Mouse (Mus musculus) limb, embryonic 12.5 days (tissue): ENCODE measurements at regions not wholly inside any gene's neighbourhood (a gene's known extent, or its start where the extent isn't known, plus 50 kb on each side); places are given as distances from the start of the nearest gene placed in this dataset.

Experiments used
- ATAC-seq: fragments of 200-750 bp; cut with Nextera tagmentation; 2 replicates; pipeline ENCODE4 v1.8.0; 2017; ENCODE audit warnings: low read depth, moderate TSS enrichment; ENCODE audit not compliant: insufficient number of reproducible peaks, insufficient read depth, low FRiP score, low TSS enrichment
- H3K27ac ChIP-seq: fragments of 300-500 bp; sonication (generic); 2 replicates; pipeline ENCODE4 v1.5.1; 2016; ENCODE audit warnings: mild to moderate bottlenecking, moderate library complexity
- H3K27me3 ChIP-seq: fragments of 300-500 bp; sonication (generic); 2 replicates; pipeline ENCODE4 v1.6.1; 2016; ENCODE audit warnings: mild to moderate bottlenecking, moderate library complexity
- H3K36me3 ChIP-seq: fragments of 300-500 bp; sonication (generic); 2 replicates; pipeline ENCODE4 v1.6.1; 2016; ENCODE audit warnings: mild to moderate bottlenecking, moderate library complexity
- H3K4me1 ChIP-seq: fragments of 300-500 bp; sonication (generic); replicated peaks from 2 replicates; pipeline ENCODE4 v1.6.1; 2016
- H3K4me2 ChIP-seq: fragments of 300-500 bp; sonication (generic); 2 replicates; pipeline ENCODE4 v1.6.1; 2016; ENCODE audit warnings: mild to moderate bottlenecking, moderate library complexity
- H3K4me3 ChIP-seq: fragments of 300-500 bp; sonication (generic); replicated peaks from 2 replicates; pipeline ENCODE4 v1.5.1; 2016; ENCODE audit warnings: mild to moderate bottlenecking
- H3K9ac ChIP-seq: fragments of 300-500 bp; sonication (generic); replicated peaks from 2 replicates; pipeline ENCODE4 v1.6.1; 2016; ENCODE audit warnings: mild to moderate bottlenecking, moderate library complexity
- H3K9me3 ChIP-seq: fragments of 300-500 bp; sonication (generic); 2 replicates; pipeline ENCODE4 v1.6.1; 2016; ENCODE audit warnings: mild to moderate bottlenecking, moderate library complexity
- WGBS: fragments of 180-500 bp; shearing (Covaris S2); methylation state at CpG from one replicate; pipeline ENCODE4 v1.1.7; 2016; 5-methylcytosine and 5-hydroxymethylcytosine counted together

GRCm38 (mm10) chr13:44651259-44652238, 77.7 kb upstream of the Jarid2 start:
- H3K4me2 ChIP-seq: no peak overlapping the region
- no peak overlapping the region for H3K4me3 ChIP-seq
- no peaks in the 10 kb centered on the region for H3K36me3 ChIP-seq
- no peak for ATAC-seq
- H3K9me3 ChIP-seq: no peaks in the 10 kb centered on the region
- peaks cover 13% of the 10 kb centered on the region for H3K4me1 ChIP-seq
- H3K9ac ChIP-seq: no peak overlapping the region
- H3K27me3 ChIP-seq: peaks cover 8% of the 10 kb centered on the region; the same call in 1 of the 2 replicates
- 18% methylated on average over 22 of the region's 22 CpGs for WGBS
- H3K27ac ChIP-seq: no peak overlapping the region

GRCm38 (mm10) chr13:44657905-44658414, 71.3 kb upstream of the Jarid2 start:
- H3K27ac ChIP-seq: no peak overlapping the region
- 31% methylated on average over 10 of the region's 10 CpGs for WGBS

GRCm38 (mm10) chr13:44659861-44660260, 69.4 kb upstream of the Jarid2 start:
- no peak for ATAC-seq
- Histone ChIP-seq H3K4me3 (no peak overlapping the region), H3K27me3 (no peaks in the 10 kb centered on the region), H3K27ac (no peak overlapping the region), H3K9me3 (no peaks in the 10 kb centered on the region), H3K4me1 (peaks cover 8% of the 10 kb centered on the region; the same call in 1 of the 2 replicates), H3K36me3 (no peaks in the 10 kb centered on the region), H3K4me2 (no peak overlapping the region), H3K9ac (no peak overlapping the region)
- WGBS: 42% methylated on average over 6 of the region's 6 CpGs

More at GRCm38 (mm10) chr13:44657905-44658414, 71.3 kb upstream of the Jarid2 start:
- H3K4me2 ChIP-seq: no peak overlapping the region
- no peak overlapping the region for H3K9ac ChIP-seq
- H3K36me3 ChIP-seq: no peaks in the 10 kb centered on the region
- no peaks in the 10 kb centered on the region for H3K9me3 ChIP-seq
- H3K4me3 ChIP-seq: no peak overlapping the region
- ATAC-seq: no peak
- peaks cover 8% of the 10 kb centered on the region; the same call in 1 of the 2 replicates for H3K4me1 ChIP-seq
- no peaks in the 10 kb centered on the region for H3K27me3 ChIP-seq

- Histone ChIP-seq H3K36me3 (no peaks in the 10 kb centered on the region), H3K4me3 (no peak overlapping the region), H3K4me1 (peaks cover 4% of the 10 kb centered on the region; the same call in 1 of the 2 replicates), H3K9me3 (no peaks in the 10 kb centered on the region), H3K4me2 (no peak overlapping the region), H3K27ac (no peak overlapping the region), H3K27me3 (no peaks in the 10 kb centered on the region), H3K9ac (no peak overlapping the region)
- 73% methylated on average over 11 of the region's 11 CpGs for WGBS
- no peak for ATAC-seq
Measured at GRCm38 (mm10) chr13:44663062-44663461, 66.2 kb upstream of the Jarid2 start.

- 66% methylated on average over 7 of the region's 7 CpGs for WGBS
- H3K4me1 ChIP-seq: no peaks in the 10 kb centered on the region
Measured at GRCm38 (mm10) chr13:44663730-44664129, 65.5 kb upstream of the Jarid2 start.

GRCm38 (mm10) chr13:44669761-44670160, 59.5 kb upstream of the Jarid2 start:
- no peak for ATAC-seq
- H3K4me3 ChIP-seq: no peak overlapping the region
- H3K27ac ChIP-seq: no peak overlapping the region
- H3K36me3 ChIP-seq: no peaks in the 10 kb centered on the region
- no peak overlapping the region for H3K4me2 ChIP-seq
- no peak overlapping the region for H3K9ac ChIP-seq
- WGBS: 74% methylated on average over 6 of the region's 6 CpGs
- no peaks in the 10 kb centered on the region for H3K9me3 ChIP-seq
- peaks cover 14% of the 10 kb centered on the region for H3K4me1 ChIP-seq
- peaks cover 14% of the 10 kb centered on the region for H3K27me3 ChIP-seq

More at GRCm38 (mm10) chr13:44663730-44664129, 65.5 kb upstream of the Jarid2 start:
- H3K9ac ChIP-seq: no peak overlapping the region
- no peak overlapping the region for H3K4me3 ChIP-seq
- H3K9me3 ChIP-seq: no peaks in the 10 kb centered on the region
- ATAC-seq: no peak
- no peaks in the 10 kb centered on the region for H3K27me3 ChIP-seq
- H3K27ac ChIP-seq: no peak overlapping the region
- no peaks in the 10 kb centered on the region for H3K36me3 ChIP-seq
- no peak overlapping the region for H3K4me2 ChIP-seq

- Histone ChIP-seq H3K27ac (no peak overlapping the region), H3K27me3 (peaks cover 20% of the 10 kb centered on the region), H3K9me3 (no peaks in the 10 kb centered on the region), H3K9ac (no peak overlapping the region), H3K4me1 (peaks cover 14% of the 10 kb centered on the region), H3K4me3 (peak overlapping the region; percentile 13; the same call in 1 of the 2 replicates), H3K4me2 (peak overlapping the region; percentile 52), H3K36me3 (no peaks in the 10 kb centered on the region)
- WGBS: 10% methylated on average over 20 of the region's 20 CpGs
- ATAC-seq: no peak
Measured at GRCm38 (mm10) chr13:44673337-44673966, 55.8 kb upstream of the Jarid2 start.

GRCm38 (mm10) chr13:44673967-44674357, 55.3 kb upstream of the Jarid2 start:
- Histone ChIP-seq H3K9me3 (no peaks in the 10 kb centered on the region), H3K36me3 (no peaks in the 10 kb centered on the region), H3K4me1 (peaks cover 14% of the 10 kb centered on the region), H3K4me2 (peak overlapping the region; percentile 52), H3K9ac (no peak overlapping the region), H3K27ac (no peak overlapping the region), H3K27me3 (peaks cover 20% of the 10 kb centered on the region), H3K4me3 (0 out of 2 replicates have a peak overlapping the region, but pooled peaks have one; percentile 13)
- WGBS: 25% methylated on average over 12 of the region's 12 CpGs
- ATAC-seq: no peak

GRCm38 (mm10) chr13:44674926-44675650, 54.2 kb upstream of the Jarid2 start:
- H3K4me1 ChIP-seq: peaks cover 14% of the 10 kb centered on the region
- H3K36me3 ChIP-seq: no peaks in the 10 kb centered on the region
- no peak for ATAC-seq
- H3K27ac ChIP-seq: no peak overlapping the region
- no peaks in the 10 kb centered on the region for H3K9me3 ChIP-seq
- peaks cover 20% of the 10 kb centered on the region for H3K27me3 ChIP-seq
- H3K4me3 ChIP-seq: no peak overlapping the region
- no peak overlapping the region for H3K4me2 ChIP-seq
- no peak overlapping the region for H3K9ac ChIP-seq
- WGBS: 69% methylated on average over 8 of the region's 8 CpGs

- H3K4me3 ChIP-seq: no peak overlapping the region
- no peaks in the 10 kb centered on the region for H3K9me3 ChIP-seq
- no peak overlapping the region for H3K27ac ChIP-seq
- H3K4me1 ChIP-seq: peaks cover 20% of the 10 kb centered on the region
- no peaks in the 10 kb centered on the region for H3K36me3 ChIP-seq
- H3K27me3 ChIP-seq: peaks cover 20% of the 10 kb centered on the region
- no peak for ATAC-seq
- no peak overlapping the region for H3K4me2 ChIP-seq
- no peak overlapping the region for H3K9ac ChIP-seq
- WGBS: 83% methylated on average over 6 of the region's 6 CpGs
Measured at GRCm38 (mm10) chr13:44676041-44676440, 53.2 kb upstream of the Jarid2 start.
